Comparison of ENCODE assay signal across 9 mouse cellular contexts in genomic region chrX:144687742-144688141, GRCm38 (mm10). TPM values are rescaled to one million over a fixed set of nuclear protein-coding genes. Genes with fewer than 3 reads are reported as not detected.
A peak's percentile ranks its signal among the peaks of the same experiment; 100 is the strongest.
DNase-seq lines count a peak whose midpoint lies in the region; ATAC-seq and TF ChIP-seq lines count a peak whose summit lies in the region.
"Had no signal": no experiment of that assay in that cellular context is flagged by ENCODE, and none has a peak within 500 bp of the region (broad histone marks: within the 10 kb centered on the region; RNA-seq: fewer than 3 reads in every experiment).

No protein-coding gene starts in this region.

- 0 out of 2 replicates have a peak overlapping the region, but pooled peaks have one; percentile 65 for H3K4me2 ChIP-seq in lung, postnatal 0 days (replicated peaks; ENCODE audit: low read depth, low read length)

- DNase-seq in cerebellum, postnatal 36 days: peak; percentile 5 to 8
- no peak for DNase-seq in cerebellum, adult 9-10 months
- DNase-seq in lung, postnatal 0 days (ENCODE audit: low spot score): no peak
- no peak for DNase-seq in lung, adult 18-20 months
- DNase-seq in limb, embryonic 10.5 days (ENCODE audit: low spot score): peak; percentile 28
- DNase-seq in right cerebral cortex, postnatal 36 days (ENCODE audit: low spot score in 2 of 2): no peak
- DNase-seq in c-Kit-positive CD71-positive TER-119-positive erythroid progenitor cells, embryonic 14.5 days (ENCODE audit: low spot score): no peak

- H3K4me1 ChIP-seq in lung, postnatal 0 days (ENCODE audit: insufficient read depth, low read depth, low read length): no peaks in the 10 kb centered on the region
- peaks cover 4% of the 10 kb centered on the region; the same call in 1 of the 2 replicates for H3K4me1 ChIP-seq in limb, embryonic 10.5 days
- H3K4me1 ChIP-seq in olfactory bulb, adult 2 months (ENCODE audit: control insufficient read depth, insufficient read depth, low read length): 0 out of 2 replicates have a peak, but pooled peaks cover 2% of the 10 kb centered on the region

- no peak for TF ChIP-seq POLR2A in olfactory bulb, adult 2 months (IDR thresholded peaks at IDR 0.05; ENCODE audit: insufficient read depth, low read depth, low read length)

- H3K27ac ChIP-seq in lung, postnatal 0 days (ENCODE audit: low read length): no peak overlapping the region
- H3K27ac ChIP-seq in limb, embryonic 10.5 days: no peak overlapping the region
- no peak overlapping the region for H3K27ac ChIP-seq in olfactory bulb, adult 2 months (ENCODE audit: insufficient read depth, low read depth, low read length)

- no peak for ATAC-seq in lung, postnatal 0 days

- TF ChIP-seq EP300 in lung, postnatal 0 days (IDR thresholded peaks at IDR 0.05): no peak

- H3K9ac ChIP-seq in lung, postnatal 0 days (replicated peaks; ENCODE audit: low read depth): no peak overlapping the region

- H3K9me3 ChIP-seq in lung, postnatal 0 days (ENCODE audit: low read length): no peaks in the 10 kb centered on the region
- H3K9me3 ChIP-seq in limb, embryonic 10.5 days (replicated peaks): no peaks in the 10 kb centered on the region

- WGBS in lung, postnatal 0 days: 16% methylated on average over 19 of the region's 20 CpGs
- 23% methylated on average over 19 of the region's 20 CpGs for WGBS in limb, embryonic 10.5 days
- WGBS in olfactory bulb, adult 2 months: 27% methylated on average over 20 of the region's 20 CpGs

- H3K27me3 ChIP-seq in lung, postnatal 0 days (replicated peaks; ENCODE audit: insufficient read depth, low read length): no peaks in the 10 kb centered on the region
- peaks cover 90% of the 10 kb centered on the region for H3K27me3 ChIP-seq in limb, embryonic 10.5 days (ENCODE audit: low read depth, poor library complexity, severe bottlenecking)
- H3K27me3 ChIP-seq: CH12.LX had no signal

- H3K36me3 ChIP-seq in lung, postnatal 0 days (ENCODE audit: insufficient read depth, low read length): no peaks in the 10 kb centered on the region
- H3K36me3 ChIP-seq in limb, embryonic 10.5 days: no peaks in the 10 kb centered on the region

- TF ChIP-seq CTCF in lung, postnatal 0 days (IDR thresholded peaks at IDR 0.05): no peak
- no peak for TF ChIP-seq CTCF in olfactory bulb, adult 2 months (IDR thresholded peaks at IDR 0.05; ENCODE audit: insufficient read depth, low read depth, low read length)

- H3K4me3 ChIP-seq in lung, postnatal 0 days (ENCODE audit: low read depth, low read length): no peak overlapping the region
- H3K4me3 ChIP-seq in limb, embryonic 10.5 days: peak overlapping the region; percentile 52
- peak overlapping the region; percentile 52 for H3K4me3 ChIP-seq in olfactory bulb, adult 2 months (ENCODE audit: insufficient read depth, low read depth, low read length)

RNA-seq across cellular contexts. Expression of gene Trpc5, which starts 0.2 kb away (rescaled TPM):
- not detected in 2 replicates for polyA plus RNA-seq in lung, postnatal 0 days (2015; fragmentation: Nextera tagmentation; extraction: Ambion mirVana)
- 0.05 TPM in 1 of 2 replicates, not detected in the other for polyA plus RNA-seq in limb, embryonic 10.5 days (2016; fragmentation: Nextera tagmentation; extraction: Ambion mirVana)
- polyA plus RNA-seq in olfactory bulb, adult 2 months (2012; ENCODE audit: insufficient read depth, insufficient read length, low replicate concordance, missing spikeins): not detected in 2 replicates

RNA-seq across cellular contexts. Expression of gene Rtl4, which starts 1.0 kb away (rescaled TPM):
- not detected in 2 replicates for polyA plus RNA-seq in lung, postnatal 0 days (2015; fragmentation: Nextera tagmentation; extraction: Ambion mirVana)
- polyA plus RNA-seq in limb, embryonic 10.5 days (2016; fragmentation: Nextera tagmentation; extraction: Ambion mirVana): 0.15 TPM in 1 of 2 replicates, not detected in the other
- polyA plus RNA-seq in olfactory bulb, adult 2 months (2012; ENCODE audit: insufficient read depth, insufficient read length, low replicate concordance, missing spikeins): not detected in 2 replicates

Comparison
In these comparisons a context has a peak if more than half of its experiments do, and no peak if none do; other contexts are left out.
1. DNase-seq: peak in cerebellum, postnatal 36 days (2 of 2) and limb, embryonic 10.5 days (single experiment); none in cerebellum, adult 9-10 months (single experiment), lung, postnatal 0 days (single experiment), lung, adult 18-20 months (0 of 2), right cerebral cortex, postnatal 36 days (0 of 2) and c-Kit-positive CD71-positive TER-119-positive erythroid progenitor cells, embryonic 14.5 days (single experiment).